Mouse (Mus musculus): ENCODE measurements at regions not wholly inside any gene's neighbourhood (a gene's known extent, or its start where the extent isn't known, plus 50 kb on each side); places are given as distances from the start of the nearest gene placed in this dataset.

DNA sequence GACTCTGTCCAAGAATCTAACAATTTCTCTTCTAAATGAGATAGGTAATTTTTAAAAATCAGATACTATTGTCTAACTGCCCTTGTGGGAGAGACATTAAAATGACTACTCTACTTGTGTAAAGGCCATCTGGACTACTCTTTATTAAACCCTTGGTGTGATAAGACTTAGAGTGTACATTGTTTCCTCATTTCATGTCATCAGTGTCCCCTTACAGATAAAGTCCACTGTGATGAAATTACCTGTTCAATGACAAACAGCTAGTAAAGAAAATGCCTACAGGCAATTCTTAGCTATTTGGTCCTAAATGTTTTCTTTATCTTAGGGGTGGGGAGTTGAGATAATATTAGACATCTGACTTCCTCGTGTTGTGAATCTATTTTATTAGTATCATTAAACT is 479.7 kb downstream of the Wdr20rt start:
- Histone ChIP-seq H3K9ac (ENCODE audit: low read length) (no peak overlapping the region), H3K27me3 (ENCODE audit: control insufficient read depth, insufficient read depth, low read length) (no peaks in the 10 kb centered on the region), H3K4me1 (ENCODE audit: control insufficient read depth in 2 of 2, insufficient read depth in 2 of 2, low read length in 2 of 2) (no peaks in the 10 kb centered on the region), H3K4me3 (ENCODE audit: control insufficient read depth in 1 of 2, insufficient read depth in 1 of 2, low read depth in 1 of 2, low read length in 2 of 2) (no peak overlapping the region), H3K4me2 (ENCODE audit: low read length) (no peak overlapping the region), H3K27ac (replicated peaks in 1 of 2; ENCODE audit: control insufficient read depth in 1 of 2, insufficient read depth in 1 of 2, low read depth in 2 of 2, low read length in 2 of 2) (no peak overlapping the region), H3K36me3 (ENCODE audit: control insufficient read depth, insufficient read depth, low read length) (no peaks in the 10 kb centered on the region), H3K9me3 (ENCODE audit: control insufficient read depth, low read length) (no peaks in the 10 kb centered on the region)
- WGBS, result 42% methylated on average over 1 of the region's 1 CpGs
- no peak for ATAC-seq (ENCODE audit: insufficient number of reproducible peaks, insufficient read depth, low FRiP score, low read depth)

DNA sequence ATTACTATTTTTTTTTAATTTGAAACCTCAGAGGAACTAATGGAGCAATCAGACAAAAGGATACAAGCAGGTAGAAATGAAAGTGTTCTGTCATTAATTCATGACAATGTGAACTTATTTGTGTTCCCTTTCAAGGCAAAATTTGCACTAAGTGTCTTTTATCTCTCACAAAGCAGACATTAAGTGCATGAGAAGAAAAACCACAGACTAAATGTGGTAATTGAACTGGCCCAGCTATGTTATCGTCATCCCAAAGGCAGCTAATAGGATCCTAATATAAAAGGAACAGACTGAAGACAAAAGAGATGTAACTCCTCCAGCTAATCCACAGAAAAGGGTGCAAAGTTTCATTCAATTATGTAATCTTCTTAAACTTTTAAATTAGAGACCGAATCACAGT is 487.0 kb downstream of the Wdr20rt start:
- H3K4me3 ChIP-seq (ENCODE audit: control insufficient read depth in 1 of 2, insufficient read depth in 1 of 2, low read depth in 1 of 2, low read length in 2 of 2), result no peak overlapping the region
- no peak overlapping the region for H3K4me2 ChIP-seq (ENCODE audit: low read length)
- H3K27ac ChIP-seq (replicated peaks in 1 of 2; ENCODE audit: control insufficient read depth in 1 of 2, insufficient read depth in 1 of 2, low read depth in 2 of 2, low read length in 2 of 2), result no peak overlapping the region
- H3K4me1 ChIP-seq (ENCODE audit: control insufficient read depth in 2 of 2, insufficient read depth in 2 of 2, low read length in 2 of 2), result no peaks in the 10 kb centered on the region
- no peaks in the 10 kb centered on the region for H3K36me3 ChIP-seq (ENCODE audit: control insufficient read depth, insufficient read depth, low read length)
- H3K9me3 ChIP-seq (ENCODE audit: control insufficient read depth, low read length), result no peaks in the 10 kb centered on the region
- ATAC-seq (ENCODE audit: insufficient number of reproducible peaks, insufficient read depth, low FRiP score, low read depth), result no peak
- H3K27me3 ChIP-seq (ENCODE audit: control insufficient read depth, insufficient read depth, low read length), result no peaks in the 10 kb centered on the region
- WGBS, result 71% methylated on average over 2 of the region's 2 CpGs
- H3K9ac ChIP-seq (ENCODE audit: low read length), result no peak overlapping the region
